Mouse (Mus musculus) forebrain, postnatal 0 days (tissue): ENCODE data around the gene Hbb-bt. TPM values are rescaled to one million over a fixed set of nuclear protein-coding genes. Genes with fewer than 3 reads are reported as not detected.

Experiments used
- ATAC-seq: fragments of 200-750 bp; cut with Nextera tagmentation; 2 replicates; pipeline ENCODE4 v1.8.0; 2017; ENCODE audit warnings: mild to moderate bottlenecking, moderate library complexity
- DNase-seq: peaks from one replicate; pipeline ENCODE4 v3.0.0-alpha.2; 2015
- H3K27ac ChIP-seq: fragments of 300-500 bp; sonication (generic); 2 replicates; pipeline ENCODE4 v1.5.1; 2014; ENCODE audit warnings: low read depth, mild to moderate bottlenecking, antibody characterized with exemption, low read length, moderate library complexity, mixed read lengths
- H3K27me3 ChIP-seq: fragments of 300-500 bp; sonication (generic); 2 replicates; pipeline ENCODE4 v1.6.1; 2014; ENCODE audit warnings: mild to moderate bottlenecking, low read length, mixed read lengths; ENCODE audit not compliant: insufficient read depth
- H3K36me3 ChIP-seq: fragments of 300-500 bp; sonication (generic); 2 replicates; pipeline ENCODE4 v1.6.1; 2014; ENCODE audit warnings: mild to moderate bottlenecking, moderate library complexity; ENCODE audit not compliant: insufficient read depth
- H3K4me1 ChIP-seq: fragments of 300-500 bp; sonication (generic); 2 replicates; pipeline ENCODE4 v1.6.1; 2014; ENCODE audit warnings: antibody characterized with exemption; ENCODE audit not compliant: insufficient read depth
- H3K4me2 ChIP-seq: fragments of 300-500 bp; sonication (generic); 2 replicates; pipeline ENCODE4 v1.6.1; 2014; ENCODE audit warnings: low read depth, mild to moderate bottlenecking, moderate library complexity
- H3K4me3 ChIP-seq: fragments of 300-500 bp; sonication (generic); 2 replicates; pipeline ENCODE4 v1.5.1; 2014; ENCODE audit warnings: low read depth, low read length, mixed read lengths
- H3K9ac ChIP-seq: fragments of 300-500 bp; sonication (generic); 2 replicates; pipeline ENCODE4 v1.6.1; 2014; ENCODE audit warnings: mild to moderate bottlenecking
- H3K9me3 ChIP-seq: fragments of 300-500 bp; sonication (generic); 2 replicates; pipeline ENCODE4 v1.6.1; 2016; ENCODE audit warnings: low read length
- CTCF ChIP-seq: sonication (generic); IDR thresholded peaks from 2 replicates; pipeline ENCODE4 v1.5.1; 2016; ENCODE audit warnings: antibody characterized with exemption, control low read depth, low read depth
- WGBS: fragments of 180-500 bp; shearing (Covaris S2); extraction: QIAGEN DNeasy Blood & Tissue Kit; methylation state at CpG from one replicate; pipeline ENCODE4 v1.1.7; 2014; 5-methylcytosine and 5-hydroxymethylcytosine counted together
- polyA plus RNA-seq: library from polyadenylated mRNA; unstranded; fragments of >200 nt; fragmentation: Nextera tagmentation; extraction: Ambion mirVana; gene quantifications from 2 replicates; pipeline ENCODE4 v1.2.1, GENCODE M21; 2015
- total RNA-seq: library from RNA; depleted of rRNA; stranded (reverse); fragments of >200 nt; gene quantifications from 2 replicates; pipeline ENCODE4 v1.2.3, GENCODE M21; 2014; rRNA removed

Gene Hbb-bt
- total RNA-seq (105 and 224 TPM in 2 replicates), polyA plus RNA-seq (190 and 259 TPM in 2 replicates)

- TF ChIP-seq CTCF = no peak
- Histone ChIP-seq H3K9ac (no peak within 1 kb of the TSS), H3K4me1 (no peaks in the 10 kb centered on the region), H3K27ac (no peak within 1 kb of the TSS), H3K36me3 (no peaks in the 10 kb centered on the region), H3K4me2 (no peak within 1 kb of the TSS), H3K27me3 (no peaks in the 10 kb centered on the region), H3K4me3 (no peak within 1 kb of the TSS), H3K9me3 (no peaks in the 10 kb centered on the region)
- ATAC-seq (no peak), DNase-seq (no peak)
- 87% methylated on average over 3 of the region's 3 CpGs for WGBS
These were observed at the start of gene Hbb-bt for GRCm38 (mm10) chr7:103813766-103814165. Hbb-bt (minus strand) TSS chr7:103813996.

- Histone ChIP-seq H3K4me2 (no peak overlapping the region), H3K4me3 (no peak overlapping the region), H3K27ac (no peak overlapping the region), H3K4me1 (no peaks in the 10 kb centered on the region), H3K9ac (no peak overlapping the region), H3K9me3 (no peaks in the 10 kb centered on the region), H3K36me3 (no peaks in the 10 kb centered on the region), H3K27me3 (no peaks in the 10 kb centered on the region)
- no peak for TF ChIP-seq CTCF
- DNase-seq (no peak), ATAC-seq (no peak)
- 79% methylated on average over 3 of the region's 3 CpGs for WGBS
These were observed 47.7 kb upstream of the Hbb-bt start for GRCm38 (mm10) chr7:103861531-103861930.

DNA sequence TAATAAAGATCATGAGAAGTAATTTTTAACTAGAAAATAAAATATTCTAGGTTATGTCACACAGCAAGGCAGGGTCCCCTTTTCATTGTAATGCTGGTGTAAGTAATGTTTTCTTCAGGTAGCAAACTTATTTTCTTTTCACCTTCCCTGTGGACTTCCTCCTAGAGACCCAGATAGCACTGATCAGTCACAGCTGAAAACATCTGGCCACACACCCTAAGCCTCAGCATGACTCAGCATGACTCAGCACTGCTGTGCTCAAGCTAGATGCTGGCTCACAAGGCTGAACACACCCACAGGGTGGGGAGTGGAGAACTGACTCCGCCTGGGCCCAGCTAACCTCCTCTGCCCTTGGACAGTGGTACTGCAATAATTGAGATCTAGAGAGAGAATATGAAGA, 47.1 kb upstream of the Hbb-bt start:
- Histone ChIP-seq H3K9ac (no peak overlapping the region), H3K4me1 (no peaks in the 10 kb centered on the region)
- no peak for DNase-seq

GRCm38 (mm10) chr7:103859076-103859475, 45.3 kb upstream of the Hbb-bt start:
- Histone ChIP-seq H3K36me3 (no peaks in the 10 kb centered on the region), H3K27me3 (no peaks in the 10 kb centered on the region), H3K4me1 (no peaks in the 10 kb centered on the region), H3K9me3 (no peaks in the 10 kb centered on the region), H3K4me3 (no peak overlapping the region), H3K9ac (no peak overlapping the region), H3K4me2 (no peak overlapping the region), H3K27ac (no peak overlapping the region)
- WGBS = 69% methylated on average over 2 of the region's 2 CpGs
- ATAC-seq (no peak), DNase-seq (no peak)
- no peak for TF ChIP-seq CTCF

More for the DNA sequence above, 47.1 kb upstream of the Hbb-bt start:
- WGBS = 59% methylated on average over 1 of the region's 1 CpGs
- H3K27ac ChIP-seq = no peak overlapping the region
- H3K4me3 ChIP-seq = no peak overlapping the region
- ATAC-seq = no peak
- H3K27me3 ChIP-seq = no peaks in the 10 kb centered on the region
- no peak overlapping the region for H3K4me2 ChIP-seq
- no peak for TF ChIP-seq CTCF
- H3K9me3 ChIP-seq = no peaks in the 10 kb centered on the region
- no peaks in the 10 kb centered on the region for H3K36me3 ChIP-seq

DNA sequence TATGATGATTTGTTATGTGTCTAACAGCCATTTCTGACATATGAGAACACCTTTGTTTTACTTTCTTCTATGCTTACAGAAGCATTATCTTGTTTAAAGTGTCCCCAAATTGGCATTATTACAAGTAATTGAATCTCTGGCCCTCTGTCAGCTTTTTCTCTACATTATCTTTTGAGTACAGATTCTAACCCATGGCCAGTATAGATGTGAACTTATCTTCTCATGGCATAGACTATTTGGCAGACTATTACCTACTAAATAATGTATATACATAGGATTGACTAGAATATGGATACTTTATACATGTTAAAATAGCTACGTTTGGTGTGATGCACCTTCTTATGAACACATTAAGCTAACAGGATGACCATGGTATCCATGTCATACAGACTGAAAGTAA, 40.9 kb upstream of the Hbb-bt start:
- H3K9me3 ChIP-seq = no peaks in the 10 kb centered on the region
- DNase-seq (no peak), ATAC-seq (no peak)
- WGBS = 61% methylated on average over 1 of the region's 1 CpGs
- H3K27me3 ChIP-seq = no peaks in the 10 kb centered on the region
- TF ChIP-seq CTCF = no peak
- H3K36me3 ChIP-seq = no peaks in the 10 kb centered on the region
- H3K4me3 ChIP-seq = no peak overlapping the region
- no peak overlapping the region for H3K4me2 ChIP-seq
- no peak overlapping the region for H3K9ac ChIP-seq
- no peaks in the 10 kb centered on the region for H3K4me1 ChIP-seq
- no peak overlapping the region for H3K27ac ChIP-seq

DNA sequence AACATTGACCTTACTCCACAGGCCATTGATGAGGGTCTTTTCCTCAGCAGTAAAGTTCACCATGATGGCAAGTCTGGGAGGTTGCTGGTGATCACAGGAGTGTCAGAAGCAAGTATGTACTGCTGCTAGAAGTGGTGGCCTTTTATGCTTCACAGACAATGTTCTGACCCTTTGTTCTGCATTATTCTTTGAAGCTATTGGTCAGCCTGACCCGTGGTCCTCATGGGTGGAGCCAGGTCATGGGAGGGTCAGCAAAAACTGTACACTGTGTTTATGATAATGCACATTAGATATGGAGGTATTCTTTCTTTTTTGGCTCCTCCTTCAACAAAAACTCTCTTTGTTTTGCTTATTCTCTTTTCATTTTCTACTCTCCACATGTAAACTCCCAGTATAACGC, 39.3 kb upstream of the Hbb-bt start, which contains the start of gene Hbb-y:
TSS of gene Hbb-y (minus strand) at position 127 of the 400 bp plus-strand sequence.
- Histone ChIP-seq H3K4me3 (no peak within 1 kb of the TSS), H3K27ac (no peak within 1 kb of the TSS), H3K36me3 (no peaks in the 10 kb centered on the region), H3K9ac (no peak within 1 kb of the TSS), H3K27me3 (no peaks in the 10 kb centered on the region), H3K4me2 (no peak within 1 kb of the TSS), H3K4me1 (no peaks in the 10 kb centered on the region), H3K9me3 (no peaks in the 10 kb centered on the region)
- TF ChIP-seq CTCF = no peak
- 65% methylated on average over 2 of the region's 2 CpGs for WGBS
- ATAC-seq = no peak
- DNase-seq = no peak

- no peaks in the 10 kb centered on the region for H3K9me3 ChIP-seq
- 40% methylated on average over 1 of the region's 2 CpGs for WGBS
- ATAC-seq = no peak
- no peaks in the 10 kb centered on the region for H3K4me1 ChIP-seq
- no peak for DNase-seq
- H3K36me3 ChIP-seq = no peaks in the 10 kb centered on the region
- no peak overlapping the region for H3K27ac ChIP-seq
- no peak overlapping the region for H3K4me2 ChIP-seq
- H3K27me3 ChIP-seq = no peaks in the 10 kb centered on the region
- H3K9ac ChIP-seq = no peak overlapping the region
- TF ChIP-seq CTCF = no peak
- H3K4me3 ChIP-seq = no peak overlapping the region
These were observed 30.9 kb upstream of the Hbb-bt start for GRCm38 (mm10) chr7:103844525-103845325.
